Mouse (Mus musculus) CH12F3 (cell line): ENCODE measurements around the gene Gdi1.
"Not testable (repeated sequence)": the region's sequence is repeated elsewhere in the genome, so short reads cannot be mapped to it uniquely, and the experiment has no call there.

Source experiments
- in situ Hi-C: fragments of 300-500 bp; cut with MboI; formaldehyde crosslinking; loops from 2 replicates; pipeline ENCODE4 v1.14.3; 2020; ENCODE audit warnings: low sequenced_read_pairs

Gdi1 gene

GRCm38 (mm10) chrX:74328725-74329161, 23.9 kb downstream of the Gdi1 start, which contains the start of gene Plxna3:
TSS of gene Plxna3 (plus strand) at chrX:74329066.
- in situ Hi-C loops = no loop called here

GRCm38 (mm10) chrX:74329215-74329671, 24.4 kb downstream of the Gdi1 start:
- in situ Hi-C loops = no loop called here

GRCm38 (mm10) chrX:74330166-74330930, 25.6 kb downstream of the Gdi1 start:
- in situ Hi-C loops = no loop called here

- in situ Hi-C loops = no loop called here
Measured at GRCm38 (mm10) chrX:74352645-74353466, 48.1 kb downstream of the Gdi1 start.

GRCm38 (mm10) chrX:74353467-74353770, 48.6 kb downstream of the Gdi1 start, which contains the start of gene Lage3:
TSS of gene Lage3 (minus strand) at chrX:74353618.
- in situ Hi-C loops = no loop called here

GRCm38 (mm10) chrX:74357069-74357468, 52.3 kb downstream of the Gdi1 start:
- in situ Hi-C loops = not testable (repeated sequence)

- in situ Hi-C loops = no loop called here
Measured at GRCm38 (mm10) chrX:74359171-74359570, 54.4 kb downstream of the Gdi1 start.
